Mouse (Mus musculus): ENCODE data around the gene Cela2a.
A peak's percentile ranks its signal among the peaks of the same experiment; 100 is the strongest.

Cela2a gene

GRCm38 (mm10) chr4:141858501-141858900, 32.5 kb upstream of the Cela2a start:
- no peak for DNase-seq (ENCODE audit: low read depth, low spot score)

GRCm38 (mm10) chr4:141857422-141857930, 31.5 kb upstream of the Cela2a start:
- DNase-seq (ENCODE audit: low read depth, low spot score), result peak; percentile 78

- peak; percentile 39 for DNase-seq (ENCODE audit: low read depth, low spot score)
Measured at GRCm38 (mm10) chr4:141853437-141853836, 27.5 kb upstream of the Cela2a start.

DNA sequence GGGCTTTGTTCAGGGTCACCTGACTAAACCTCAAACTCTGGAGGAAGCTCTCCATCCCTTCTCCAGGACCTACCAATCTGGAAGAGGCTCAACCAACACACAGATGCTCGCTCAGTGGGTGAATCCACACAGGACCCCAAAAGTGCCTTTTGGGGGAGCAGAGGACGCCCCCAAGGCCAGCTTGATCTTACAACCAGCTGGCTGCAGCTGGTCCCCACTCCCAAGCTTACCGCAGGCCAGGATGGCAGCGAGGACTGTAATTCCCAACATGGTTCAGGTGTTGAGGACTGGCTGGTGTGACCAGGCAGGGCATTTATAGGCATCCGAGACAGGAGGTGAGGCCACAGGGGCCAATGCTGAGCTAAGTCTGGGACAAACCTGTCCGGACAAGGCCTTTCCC, 20.0 kb upstream of the Cela2a start, which contains the start of gene Ctrc:
Ctrc (minus strand) TSS at position 361 of the 400 bp plus-strand sequence.
- DNase-seq (ENCODE audit: low read depth, low spot score), result no peak

GRCm38 (mm10) chr4:141834536-141835095, 8.7 kb upstream of the Cela2a start:
- DNase-seq (ENCODE audit: low read depth, low spot score), result no peak

- DNase-seq (ENCODE audit: low read depth, low spot score), result no peak
Measured at GRCm38 (mm10) chr4:141833911-141834310, 8.0 kb upstream of the Cela2a start.

DNA sequence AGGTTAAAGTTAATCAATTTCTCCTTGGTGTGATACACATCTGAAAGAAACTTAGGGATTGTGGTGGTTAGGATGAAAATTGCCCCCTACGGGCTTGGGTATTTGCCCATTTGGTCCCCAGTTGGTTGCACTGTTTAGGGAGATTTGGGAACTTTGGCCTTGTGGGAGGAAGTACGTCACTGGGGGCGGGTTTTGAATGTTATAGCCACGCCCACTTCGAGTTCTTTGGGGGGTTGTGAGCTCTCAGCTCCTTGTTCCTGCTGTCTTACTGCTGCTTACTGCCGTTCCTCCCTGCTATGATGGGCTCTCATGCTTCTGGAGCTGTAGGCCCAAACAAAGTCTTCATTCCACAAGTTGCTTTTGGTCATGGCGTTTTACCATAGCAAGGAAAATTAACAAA, 5.4 kb upstream of the Cela2a start:
- DNase-seq (ENCODE audit: low read depth, low spot score), result peak; percentile 86

- peak; percentile 65 for DNase-seq (ENCODE audit: low read depth, low spot score)
Measured at GRCm38 (mm10) chr4:141830381-141830780, 4.4 kb upstream of the Cela2a start.

GRCm38 (mm10) chr4:141828177-141828576, 2.2 kb upstream of the Cela2a start:
- DNase-seq (ENCODE audit: low read depth, low spot score), result no peak

DNA sequence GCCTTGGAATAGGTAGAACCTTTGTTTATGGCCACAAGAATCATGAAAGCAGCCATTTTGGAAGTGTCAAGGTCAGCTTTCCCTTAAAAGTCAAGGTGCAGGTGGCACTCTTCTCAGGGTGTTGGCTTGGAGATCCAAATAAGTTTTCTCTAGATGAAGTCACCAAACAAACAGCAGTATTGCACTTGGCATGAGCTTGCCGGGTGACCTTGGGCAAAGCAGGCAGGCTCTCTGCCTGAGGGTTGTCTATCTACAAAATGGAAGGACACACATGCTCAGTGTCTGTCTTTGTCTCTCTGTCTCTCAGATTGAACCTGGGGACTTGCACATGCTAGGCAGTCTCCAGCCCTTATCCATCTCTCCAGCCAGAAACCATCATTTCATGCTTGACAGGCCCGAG, 1.4 kb upstream of the Cela2a start:
- no peak for DNase-seq (ENCODE audit: low read depth, low spot score)

GRCm38 (mm10) chr4:141822979-141823378, 3.0 kb downstream of the Cela2a start:
- DNase-seq (ENCODE audit: low read depth, low spot score), result peak; percentile 91

- DNase-seq (ENCODE audit: low read depth, low spot score), result peak; percentile 70
Measured at GRCm38 (mm10) chr4:141822089-141822488, 3.9 kb downstream of the Cela2a start.

DNA sequence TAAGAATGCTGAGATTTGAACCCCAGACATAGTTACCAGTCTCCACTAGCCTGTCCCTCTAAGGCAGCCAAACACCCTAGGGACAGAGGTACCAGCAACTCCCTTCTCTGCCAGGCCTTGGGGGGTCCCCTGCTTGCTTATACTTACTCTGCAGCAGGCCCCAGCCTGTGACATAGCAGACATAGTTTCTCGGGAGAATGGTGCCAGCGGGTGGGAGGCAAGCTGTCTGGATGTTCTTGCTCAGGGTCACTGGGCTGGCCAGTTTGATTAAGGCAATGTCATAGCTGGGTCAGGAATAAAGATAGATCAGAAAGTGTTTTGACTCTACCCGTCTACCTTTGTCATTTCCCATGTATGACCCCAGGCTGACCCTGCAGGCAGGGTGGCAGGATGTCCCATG, 4.8 kb downstream of the Cela2a start:
- DNase-seq (ENCODE audit: low read depth, low spot score), result no peak

GRCm38 (mm10) chr4:141819316-141819715, 6.6 kb downstream of the Cela2a start:
- DNase-seq (ENCODE audit: low read depth, low spot score), result peak; percentile 92

GRCm38 (mm10) chr4:141818861-141819260, 7.1 kb downstream of the Cela2a start:
- no peak for DNase-seq (ENCODE audit: low read depth, low spot score)

DNA sequence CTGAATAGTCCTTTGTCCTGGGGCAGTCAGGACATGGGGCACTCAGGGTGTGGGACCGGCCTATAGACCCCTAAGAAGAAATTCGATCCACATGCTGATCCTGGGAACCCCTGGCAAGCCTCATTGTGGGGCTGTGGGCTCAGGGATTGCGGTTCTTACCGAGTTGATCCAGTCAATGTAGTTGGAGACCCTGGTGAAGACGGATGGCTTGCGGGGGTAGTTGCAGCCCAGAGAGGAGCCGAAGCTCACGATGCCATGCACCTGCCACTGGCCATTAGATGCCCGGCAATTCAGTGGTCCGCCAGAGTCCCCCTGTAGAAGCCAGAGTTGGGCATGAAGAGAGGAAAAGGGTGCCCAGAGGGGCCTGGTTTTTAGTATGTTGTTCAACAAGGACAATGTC, 8.3 kb downstream of the Cela2a start:
- DNase-seq (ENCODE audit: low read depth, low spot score), result no peak

- no peak for DNase-seq (ENCODE audit: low read depth, low spot score)
Measured at GRCm38 (mm10) chr4:141816776-141817655, 8.9 kb downstream of the Cela2a start.

DNA sequence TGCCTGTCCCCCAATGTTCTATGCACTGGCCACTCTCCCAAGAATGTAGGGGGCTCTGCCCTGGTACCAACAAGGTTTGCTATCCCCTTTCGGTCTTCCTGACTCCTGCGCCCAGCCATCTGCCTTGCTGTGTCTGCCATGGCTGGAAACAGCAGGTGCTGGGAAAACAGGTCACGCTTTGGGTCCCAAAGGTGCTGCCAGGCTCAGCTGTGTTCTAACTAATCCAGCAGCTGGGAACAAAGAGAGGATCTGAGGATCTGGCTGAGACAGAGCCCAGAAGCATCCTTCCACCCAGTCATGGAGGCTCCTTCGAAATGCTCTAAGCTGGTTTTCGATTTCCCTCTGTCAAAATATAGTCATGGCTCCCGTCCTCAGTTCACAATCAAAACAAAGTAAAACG, 9.7 kb downstream of the Cela2a start:
- no peak for DNase-seq (ENCODE audit: low read depth, low spot score)

GRCm38 (mm10) chr4:141811375-141811774, 14.6 kb downstream of the Cela2a start:
- DNase-seq (ENCODE audit: low read depth, low spot score), result no peak

DNA sequence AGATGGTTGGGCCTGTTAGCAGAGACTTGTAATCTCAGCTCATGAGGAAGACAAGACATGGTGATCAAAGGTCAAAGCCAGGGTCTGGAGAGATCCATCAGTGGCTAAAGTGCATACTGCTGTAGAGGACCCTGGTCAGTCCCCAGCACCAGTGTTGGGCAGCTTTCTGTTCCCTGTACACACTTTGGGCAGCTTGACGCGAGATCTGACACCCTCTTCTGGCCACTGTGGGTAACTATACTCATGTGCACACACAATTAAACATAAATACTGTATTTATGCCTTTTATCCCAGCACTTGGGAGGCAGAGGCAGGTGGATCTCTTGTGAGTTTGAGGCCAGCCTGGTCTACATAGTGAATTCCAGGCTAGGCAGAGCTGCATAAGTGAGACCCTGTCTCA, 15.0 kb downstream of the Cela2a start:
- peak; percentile 25 for DNase-seq (ENCODE audit: low read depth, low spot score)

- DNase-seq (ENCODE audit: low read depth, low spot score), result peak; percentile 61
Measured at GRCm38 (mm10) chr4:141809850-141810464, 16.0 kb downstream of the Cela2a start.

DNA sequence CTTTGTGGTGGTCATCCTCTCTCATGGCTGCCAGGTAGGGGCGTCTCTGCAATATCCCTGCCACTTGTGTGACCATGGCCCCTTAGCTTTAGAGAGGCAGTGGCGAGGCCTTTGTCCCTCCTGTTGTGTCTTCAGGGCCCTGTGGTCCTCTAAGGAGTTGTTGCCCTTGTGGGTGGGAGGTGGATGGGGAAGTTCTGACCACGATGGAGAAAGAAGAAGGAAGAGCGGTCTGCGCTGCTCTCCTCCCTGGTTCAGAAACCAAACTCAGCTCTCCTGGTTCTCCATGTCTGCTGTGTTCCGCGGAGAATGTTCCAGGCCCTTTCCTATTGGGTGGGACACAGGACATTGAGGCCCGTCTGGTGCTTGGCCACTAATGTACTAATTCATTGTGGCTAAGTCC, 20.1 kb downstream of the Cela2a start:
- DNase-seq (ENCODE audit: low read depth, low spot score), result no peak

Data from R1 (cell line).